ENCODE assay signal across 22 mouse cellular contexts in genomic region chr15:26501024-26501423, GRCm38 (mm10).
DNase-seq lines count a peak whose midpoint lies in the region; ATAC-seq and TF ChIP-seq lines count a peak whose summit lies in the region.
"Had no signal": no experiment of that assay in that cellular context is flagged by ENCODE, and none has a peak within 500 bp of the region (broad histone marks: within the 10 kb centered on the region; RNA-seq: fewer than 3 reads in every experiment).

No protein-coding gene starts in this region.

- no peak for DNase-seq in intestine, embryonic 14.5 days (ENCODE audit: low spot score)
- DNase-seq in limb, embryonic 11.5 days (ENCODE audit: low spot score): peak; percentile 25
- DNase-seq in limb, embryonic 10.5 days (ENCODE audit: low spot score): no peak
- DNase-seq in adrenal gland, postnatal 36 days: no peak
- no peak for DNase-seq in right cerebral cortex, postnatal 36 days (ENCODE audit: low spot score in 2 of 2)
- DNase-seq: adrenal gland, adult 2 months; adrenal gland, adult 8-10 months; adrenal gland, postnatal 10 days; adrenal gland, postnatal 14 days; adrenal gland, postnatal 25 days; B cell, adult 2 months; cerebellum, adult 11 months; cerebellum, adult 11-12 months; cerebellum, adult 18-20 months had no signal

- ATAC-seq in intestine, embryonic 14.5 days (replicated peaks; ENCODE audit: low FRiP score, low TSS enrichment, low read depth): peak; percentile 47; the same call in 1 of the 2 replicates
- no peak for ATAC-seq in intestine, postnatal 0 days
- no peak for ATAC-seq in limb, embryonic 11.5 days (ENCODE audit: insufficient number of reproducible peaks, low FRiP score, low TSS enrichment, low read depth)
- ATAC-seq in intestine, embryonic 15.5 days: peak; percentile 59; the same call in 1 of the 2 replicates
- ATAC-seq in intestine, embryonic 16.5 days: peak; percentile 69; the same call in 1 of the 2 replicates
- ATAC-seq: activated CD4-positive, CD25-positive, alpha-beta regulatory T cell, adult 4 months; CD4-positive, CD25-positive, alpha-beta regulatory T cell, adult 4 months; Patski had no signal

- no peak overlapping the region for H3K4me2 ChIP-seq in intestine, embryonic 14.5 days (ENCODE audit: low read length)
- no peak overlapping the region for H3K4me2 ChIP-seq in intestine, postnatal 0 days (replicated peaks; ENCODE audit: low read depth)
- H3K4me2 ChIP-seq in limb, embryonic 11.5 days (ENCODE audit: low read depth, severe bottlenecking): no peak overlapping the region
- H3K4me2 ChIP-seq in intestine, embryonic 15.5 days (replicated peaks): no peak overlapping the region
- no peak overlapping the region for H3K4me2 ChIP-seq in intestine, embryonic 16.5 days (ENCODE audit: low read depth, low read length)

- WGBS in intestine, embryonic 14.5 days: 27% methylated on average over 4 of the region's 4 CpGs
- WGBS in intestine, postnatal 0 days: 18% methylated on average over 4 of the region's 4 CpGs
- WGBS in limb, embryonic 11.5 days: 30% methylated on average over 4 of the region's 4 CpGs
- 51% methylated on average over 4 of the region's 4 CpGs for WGBS in limb, embryonic 10.5 days
- 19% methylated on average over 4 of the region's 4 CpGs for WGBS in intestine, embryonic 15.5 days
- 26% methylated on average over 4 of the region's 4 CpGs for WGBS in intestine, embryonic 16.5 days

- TF ChIP-seq CTCF in intestine, postnatal 0 days (IDR thresholded peaks at IDR 0.05; ENCODE audit: low read depth): no peak

- 0 out of 2 replicates have a peak, but pooled peaks cover 3% of the 10 kb centered on the region for H3K4me1 ChIP-seq in intestine, embryonic 14.5 days (replicated peaks; ENCODE audit: control insufficient read depth, insufficient read depth, low read length)
- H3K4me1 ChIP-seq in intestine, postnatal 0 days (replicated peaks; ENCODE audit: control insufficient read depth, insufficient read depth, low read length): no peaks in the 10 kb centered on the region
- peaks cover 6% of the 10 kb centered on the region; the same call in 1 of the 2 replicates for H3K4me1 ChIP-seq in limb, embryonic 11.5 days (ENCODE audit: control insufficient read depth, insufficient read depth, low read length)
- H3K4me1 ChIP-seq in limb, embryonic 10.5 days: peaks cover 16% of the 10 kb centered on the region
- no peaks in the 10 kb centered on the region for H3K4me1 ChIP-seq in intestine, embryonic 15.5 days (replicated peaks)
- H3K4me1 ChIP-seq in intestine, embryonic 16.5 days (ENCODE audit: control insufficient read depth, insufficient read depth, low read length): 0 out of 2 replicates have a peak, but pooled peaks cover 4% of the 10 kb centered on the region

- peaks cover 3% of the 10 kb centered on the region; the same call in 1 of the 2 replicates for H3K9me3 ChIP-seq in intestine, embryonic 14.5 days (ENCODE audit: control insufficient read depth, low read length)
- H3K9me3 ChIP-seq in intestine, postnatal 0 days (ENCODE audit: control insufficient read depth): no peaks in the 10 kb centered on the region
- no peaks in the 10 kb centered on the region for H3K9me3 ChIP-seq in limb, embryonic 11.5 days (ENCODE audit: control insufficient read depth, low read length)
- no peaks in the 10 kb centered on the region; the same call in 1 of the 2 replicates for H3K9me3 ChIP-seq in limb, embryonic 10.5 days (replicated peaks)
- H3K9me3 ChIP-seq in intestine, embryonic 15.5 days: no peaks in the 10 kb centered on the region
- no peaks in the 10 kb centered on the region for H3K9me3 ChIP-seq in intestine, embryonic 16.5 days (ENCODE audit: control insufficient read depth, low read length)
- H3K9me3 ChIP-seq: G1E had no signal

- no peak overlapping the region for H3K9ac ChIP-seq in intestine, embryonic 14.5 days (ENCODE audit: low read length)
- no peak overlapping the region for H3K9ac ChIP-seq in intestine, postnatal 0 days (ENCODE audit: low read depth, low read length)
- H3K9ac ChIP-seq in limb, embryonic 11.5 days (ENCODE audit: low read length): no peak overlapping the region
- no peak overlapping the region for H3K9ac ChIP-seq in intestine, embryonic 15.5 days
- no peak overlapping the region for H3K9ac ChIP-seq in intestine, embryonic 16.5 days (ENCODE audit: low read depth, low read length)

- no peaks in the 10 kb centered on the region for H3K36me3 ChIP-seq in intestine, embryonic 14.5 days (ENCODE audit: control insufficient read depth, insufficient read depth, low read length)
- no peaks in the 10 kb centered on the region for H3K36me3 ChIP-seq in intestine, postnatal 0 days (ENCODE audit: control insufficient read depth, insufficient read depth)
- H3K36me3 ChIP-seq in limb, embryonic 11.5 days (ENCODE audit: control insufficient read depth, insufficient read depth, low read length): no peaks in the 10 kb centered on the region
- H3K36me3 ChIP-seq in limb, embryonic 10.5 days: no peaks in the 10 kb centered on the region
- no peaks in the 10 kb centered on the region for H3K36me3 ChIP-seq in intestine, embryonic 15.5 days
- no peaks in the 10 kb centered on the region for H3K36me3 ChIP-seq in intestine, embryonic 16.5 days (ENCODE audit: control insufficient read depth, insufficient read depth, low read length)
- H3K36me3 ChIP-seq: G1E had no signal

- H3K27me3 ChIP-seq in intestine, embryonic 14.5 days (replicated peaks; ENCODE audit: control insufficient read depth, insufficient read depth, low read length): no peaks in the 10 kb centered on the region
- H3K27me3 ChIP-seq in intestine, postnatal 0 days (replicated peaks; ENCODE audit: control insufficient read depth, insufficient read depth, low read length): no peaks in the 10 kb centered on the region
- no peaks in the 10 kb centered on the region for H3K27me3 ChIP-seq in limb, embryonic 11.5 days (ENCODE audit: control insufficient read depth, insufficient read depth, low read length)
- H3K27me3 ChIP-seq in limb, embryonic 10.5 days (ENCODE audit: low read depth, poor library complexity, severe bottlenecking): no peaks in the 10 kb centered on the region
- no peaks in the 10 kb centered on the region for H3K27me3 ChIP-seq in intestine, embryonic 15.5 days (replicated peaks)
- no peaks in the 10 kb centered on the region for H3K27me3 ChIP-seq in intestine, embryonic 16.5 days (replicated peaks; ENCODE audit: control insufficient read depth, insufficient read depth, low read length)
- H3K27me3 ChIP-seq: CH12.LX had no signal

- H3K27ac ChIP-seq in intestine, embryonic 14.5 days (ENCODE audit: low read depth): no peak overlapping the region
- no peak overlapping the region for H3K27ac ChIP-seq in intestine, postnatal 0 days (ENCODE audit: low read depth, low read length)
- H3K27ac ChIP-seq in limb, embryonic 11.5 days (replicated peaks; ENCODE audit: low read depth, low read length): peak overlapping the region; percentile 36; the same call in 1 of the 2 replicates
- H3K27ac ChIP-seq in limb, embryonic 10.5 days: no peak overlapping the region; the same call in 1 of the 2 replicates
- no peak overlapping the region for H3K27ac ChIP-seq in intestine, embryonic 15.5 days
- H3K27ac ChIP-seq in intestine, embryonic 16.5 days (ENCODE audit: low read length): no peak overlapping the region

- no peak overlapping the region for H3K4me3 ChIP-seq in intestine, embryonic 14.5 days (ENCODE audit: low read depth, low read length)
- no peak overlapping the region for H3K4me3 ChIP-seq in intestine, postnatal 0 days (ENCODE audit: low read depth, low read length)
- no peak overlapping the region for H3K4me3 ChIP-seq in limb, embryonic 11.5 days (ENCODE audit: low read depth, low read length)
- H3K4me3 ChIP-seq in limb, embryonic 10.5 days: no peak overlapping the region
- H3K4me3 ChIP-seq in intestine, embryonic 15.5 days (replicated peaks): no peak overlapping the region
- H3K4me3 ChIP-seq in intestine, embryonic 16.5 days (ENCODE audit: low read length): no peak overlapping the region

Comparison
In these comparisons a context has a peak if more than half of its experiments do, and no peak if none do; other contexts are left out.
1. ATAC-seq: peak in intestine, embryonic 14.5 days (single experiment), intestine, embryonic 15.5 days (single experiment) and intestine, embryonic 16.5 days (single experiment); none in intestine, postnatal 0 days (single experiment) and limb, embryonic 11.5 days (single experiment).